Mouse (Mus musculus) CD4-positive, CD25-positive, alpha-beta regulatory T cell, adult 2 months (primary cell): ENCODE results near the gene Tgfb1.
A peak's percentile ranks its signal among the peaks of the same experiment; 100 is the strongest.

Experiments used
- DNase-seq: peaks from one replicate; pipeline ENCODE4 v3.0.0-alpha.2; 2012; ENCODE audit warnings: low read depth, low spot score

Gene Tgfb1

GRCm38 (mm10) chr7:25686680-25687531 is at the start of gene Tgfb1:
Gene Tgfb1, plus strand, starts transcription at chr7:25687002.
- peak; percentile 94 for DNase-seq

GRCm38 (mm10) chr7:25637099-25637498 is 49.7 kb upstream of the Tgfb1 start:
- no peak for DNase-seq

GRCm38 (mm10) chr7:25639754-25640153 is 47.0 kb upstream of the Tgfb1 start:
- no peak for DNase-seq

- DNase-seq = peak; percentile 36
Measured at GRCm38 (mm10) chr7:25644136-25644535, 42.7 kb upstream of the Tgfb1 start.

DNA sequence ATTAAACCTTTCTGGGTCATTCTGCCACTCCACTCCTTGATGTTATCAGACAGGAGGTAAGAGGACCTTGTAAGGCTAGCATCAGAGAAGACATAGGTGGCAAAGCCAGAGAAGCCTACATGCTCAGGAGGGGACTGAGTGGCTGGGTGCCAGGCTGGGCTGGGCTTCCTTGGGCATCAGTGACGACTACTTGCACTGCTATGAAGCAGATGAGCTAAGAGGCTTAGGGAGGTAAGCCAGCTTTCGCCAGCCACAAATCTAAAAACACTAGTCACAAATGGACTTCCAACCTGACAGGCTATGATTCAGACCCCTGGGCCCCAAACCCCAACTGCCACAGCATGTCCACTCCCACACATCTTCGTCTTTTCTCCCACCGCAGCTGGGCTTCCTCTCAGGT is 42.2 kb upstream of the Tgfb1 start:
- no peak for DNase-seq

GRCm38 (mm10) chr7:25645074-25645473 is 41.7 kb upstream of the Tgfb1 start:
- DNase-seq = no peak

- peak; percentile 66 for DNase-seq
Measured at GRCm38 (mm10) chr7:25647574-25648123, 39.2 kb upstream of the Tgfb1 start.

DNA sequence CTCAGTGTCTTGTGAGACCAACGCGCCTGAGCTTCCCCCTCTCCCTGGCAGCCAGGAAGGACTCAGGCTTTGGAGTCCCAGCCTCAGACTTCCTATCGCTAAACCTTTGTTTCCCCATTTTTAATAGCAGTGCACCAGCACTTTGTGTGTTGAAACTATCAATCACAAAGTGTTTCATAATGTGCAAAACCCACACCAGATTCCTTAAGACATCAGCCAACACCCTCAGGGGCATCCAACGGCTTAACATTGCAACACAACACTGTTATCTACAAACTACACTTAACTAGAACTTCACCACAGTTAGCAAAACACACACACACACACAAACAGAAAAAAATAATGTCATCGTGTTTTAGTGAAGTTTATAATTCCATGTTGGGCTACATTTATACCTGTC is 37.0 kb upstream of the Tgfb1 start:
- no peak for DNase-seq

- peak; percentile 15 for DNase-seq
Measured at GRCm38 (mm10) chr7:25651281-25651680, 35.5 kb upstream of the Tgfb1 start.

- no peak for DNase-seq
Measured at GRCm38 (mm10) chr7:25652244-25652759, 34.5 kb upstream of the Tgfb1 start.

DNA sequence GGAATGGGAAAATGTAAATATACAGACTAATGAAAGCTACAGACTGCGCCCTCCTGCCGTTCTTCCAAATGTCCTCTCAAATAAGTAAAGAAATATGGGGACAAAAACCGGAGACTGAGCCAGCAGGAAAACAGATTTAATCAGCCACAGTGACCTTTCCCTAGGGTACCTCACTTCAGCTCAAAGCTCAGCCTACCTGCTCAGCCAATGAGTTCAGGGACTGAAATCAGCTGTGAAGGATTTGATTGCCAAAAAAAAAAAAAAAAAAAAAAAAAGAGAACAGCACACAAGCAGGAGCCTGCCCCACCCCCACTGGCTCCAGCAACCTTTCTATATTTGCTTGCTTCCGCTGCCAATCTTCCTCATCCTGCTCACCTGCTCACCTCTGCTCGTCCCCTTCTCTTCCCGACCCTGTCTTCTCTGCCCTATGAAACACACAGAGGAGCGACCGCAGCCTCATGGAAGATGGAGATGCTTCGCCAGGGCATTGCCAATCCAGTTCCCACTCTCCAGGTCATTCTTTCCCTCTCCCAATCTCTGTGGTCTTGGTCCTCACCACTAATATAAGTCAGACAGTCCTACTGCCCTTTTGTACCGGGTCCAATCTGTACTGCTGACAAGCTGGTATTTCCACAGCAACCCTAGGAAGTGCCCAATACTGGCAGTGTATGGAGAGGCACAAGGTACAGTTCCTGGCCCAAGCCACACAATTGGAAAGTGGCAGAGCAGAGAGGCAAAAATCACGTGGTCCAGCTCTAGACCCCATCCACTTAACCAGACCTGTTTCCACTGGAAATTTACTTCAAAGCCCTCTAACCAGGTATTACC is 31.0 kb upstream of the Tgfb1 start:
- no peak for DNase-seq

- DNase-seq = no peak
Measured at GRCm38 (mm10) chr7:25657785-25658184, 29.0 kb upstream of the Tgfb1 start.

DNA sequence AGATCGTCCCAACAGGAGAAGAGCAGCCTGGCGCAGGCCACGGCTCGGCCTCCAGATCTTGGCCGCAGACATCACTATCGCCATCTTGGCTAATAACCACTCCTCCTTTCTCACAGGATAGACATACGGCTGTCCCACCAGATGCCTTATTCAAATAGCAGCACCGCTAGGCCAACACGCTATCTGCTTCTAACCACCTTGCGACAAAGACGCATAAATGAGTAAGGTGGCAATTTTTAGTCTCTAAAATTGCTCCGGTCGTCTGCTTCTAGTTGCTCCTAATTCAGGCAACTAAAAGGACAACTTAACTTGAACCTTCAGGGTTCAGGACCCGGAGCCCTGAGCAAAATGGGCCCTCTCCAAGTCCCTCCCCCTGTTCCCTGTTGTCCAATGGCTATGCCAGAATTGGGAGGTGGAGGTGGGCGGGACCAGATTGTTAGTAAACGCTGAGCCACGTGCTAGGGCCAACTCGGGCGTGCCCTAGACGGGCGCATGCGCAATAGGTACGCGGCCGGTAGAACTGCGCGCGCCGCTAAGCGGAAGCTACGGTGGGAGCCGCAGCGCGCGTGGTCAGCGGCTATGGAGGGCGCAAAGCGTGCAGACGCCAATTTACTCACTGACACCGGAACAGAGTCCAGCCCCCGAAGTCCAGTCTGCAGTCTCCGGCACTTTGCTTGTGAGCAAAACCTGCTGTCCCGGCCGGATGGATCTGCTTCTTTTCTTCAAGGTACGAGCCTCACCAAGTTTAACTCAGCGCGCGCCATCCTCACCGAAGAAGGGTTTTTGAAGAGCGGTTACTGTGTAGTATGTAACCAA is 27.9 kb upstream of the Tgfb1 start, which contains the start of the genes Bckdha and Exosc5:
Gene Bckdha (minus strand): TSS at position 325 of the 816 bp plus-strand sequence.
Gene Exosc5 (plus strand): TSS at position 508 of the 816 bp plus-strand sequence.
- peak; percentile 99 for DNase-seq

GRCm38 (mm10) chr7:25666381-25666780 is 20.4 kb upstream of the Tgfb1 start:
- no peak for DNase-seq

- no peak for DNase-seq
Measured at GRCm38 (mm10) chr7:25669158-25669557, 17.6 kb upstream of the Tgfb1 start.

DNA sequence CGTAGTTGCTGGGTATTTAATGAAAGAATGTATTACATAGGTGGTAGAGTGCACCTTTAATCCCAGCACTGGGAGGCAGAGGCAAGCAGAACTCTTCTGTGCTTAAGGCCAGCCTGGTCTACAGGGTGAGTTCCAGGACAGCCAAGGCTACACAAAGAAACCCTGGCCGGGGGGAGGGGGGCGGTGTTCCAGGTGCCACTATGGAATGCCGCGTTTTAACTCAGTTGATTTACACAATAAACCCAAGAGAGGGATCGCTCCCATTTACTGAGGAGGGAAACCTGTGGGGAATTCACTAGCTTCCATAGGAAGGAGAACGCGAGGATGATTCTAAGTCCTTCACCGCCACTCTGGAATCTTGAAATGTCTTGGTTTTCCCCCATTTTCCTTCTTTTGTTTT is 17.2 kb upstream of the Tgfb1 start:
- DNase-seq = no peak

DNA sequence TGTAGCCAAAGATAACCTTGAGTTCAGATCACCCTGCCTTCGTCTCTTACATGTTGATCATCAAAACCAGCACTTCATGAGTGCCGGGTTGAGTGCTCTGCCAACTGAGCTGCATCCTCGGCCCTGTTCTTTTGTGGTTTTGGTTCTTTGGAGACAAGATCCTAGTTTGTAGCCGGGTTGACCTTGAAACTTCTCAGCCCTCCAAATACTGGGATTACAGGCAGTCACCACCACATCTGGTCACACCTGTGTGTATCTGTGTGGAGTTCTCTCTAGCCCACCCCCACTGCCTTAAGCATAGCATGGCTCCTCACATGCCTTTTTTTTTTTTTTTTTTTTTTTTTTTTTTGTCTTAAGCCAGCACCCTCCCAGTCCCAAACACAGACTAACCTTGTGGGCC is 16.7 kb upstream of the Tgfb1 start:
- no peak for DNase-seq

GRCm38 (mm10) chr7:25671686-25672085 is 15.1 kb upstream of the Tgfb1 start:
- DNase-seq = no peak

- peak; percentile 41 for DNase-seq
Measured at GRCm38 (mm10) chr7:25672442-25672841, 14.4 kb upstream of the Tgfb1 start.

DNA sequence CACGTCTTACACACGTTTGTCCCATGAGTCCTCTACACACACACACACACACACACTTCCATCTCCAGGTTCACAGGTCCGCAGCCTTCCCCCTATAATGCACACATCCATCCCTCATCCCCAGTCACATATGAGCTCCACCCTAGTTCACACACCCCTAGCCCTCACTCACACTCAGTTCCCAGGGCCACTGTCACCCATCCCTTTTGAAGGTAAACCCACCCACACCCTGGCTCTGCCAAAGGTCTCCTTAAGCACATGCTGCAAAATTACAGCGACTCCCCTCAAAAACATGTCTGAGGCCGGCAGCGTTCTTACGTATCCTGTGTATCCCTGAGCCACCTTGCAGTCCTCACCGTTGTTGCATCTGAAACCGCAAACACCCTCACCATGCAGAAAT is 12.5 kb upstream of the Tgfb1 start:
- DNase-seq = peak; percentile 32

DNA sequence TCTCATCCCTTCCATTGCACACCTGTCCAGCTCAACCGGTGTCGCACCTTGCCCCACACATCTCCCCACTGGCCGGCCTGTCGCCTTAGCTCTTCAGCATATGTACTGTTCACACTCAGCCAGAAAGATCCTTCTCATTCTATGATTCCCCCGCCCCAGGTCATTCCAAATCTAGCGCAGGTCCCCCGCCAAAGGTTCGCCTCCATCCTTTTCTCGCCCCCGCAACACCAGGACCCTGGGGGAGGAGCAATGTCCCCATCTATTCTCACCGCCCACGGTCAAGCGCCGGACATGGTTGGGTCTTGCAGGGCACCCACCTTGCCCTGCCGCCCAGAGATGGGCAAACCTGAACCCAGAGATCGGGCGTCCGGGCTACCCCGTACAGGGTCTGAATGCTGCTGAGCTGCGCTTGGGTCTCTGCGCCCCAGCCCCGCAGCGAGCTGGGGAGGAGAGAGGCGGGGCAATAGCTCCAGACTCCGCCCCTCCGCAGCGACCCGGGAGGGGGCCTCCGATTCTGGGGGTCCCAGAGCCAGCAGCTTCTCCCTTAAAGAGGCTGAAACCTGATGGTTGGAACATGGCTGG is 12.0 kb upstream of the Tgfb1 start, which contains the start of gene Tmem91:
Gene Tmem91 (minus strand): TSS at position 448 of the 582 bp plus-strand sequence.
- DNase-seq = peak; percentile 23
